Mouse (Mus musculus): ENCODE results near the gene Dhx8. TPM values are rescaled to one million over a fixed set of nuclear protein-coding genes. Genes with fewer than 3 reads are reported as not detected.
A peak's percentile ranks its signal among the peaks of the same experiment; 100 is the strongest.

Dhx8 gene
- polyA plus RNA-seq, 1 experiment from 2014 or later: 36.4 TPM

DNA sequence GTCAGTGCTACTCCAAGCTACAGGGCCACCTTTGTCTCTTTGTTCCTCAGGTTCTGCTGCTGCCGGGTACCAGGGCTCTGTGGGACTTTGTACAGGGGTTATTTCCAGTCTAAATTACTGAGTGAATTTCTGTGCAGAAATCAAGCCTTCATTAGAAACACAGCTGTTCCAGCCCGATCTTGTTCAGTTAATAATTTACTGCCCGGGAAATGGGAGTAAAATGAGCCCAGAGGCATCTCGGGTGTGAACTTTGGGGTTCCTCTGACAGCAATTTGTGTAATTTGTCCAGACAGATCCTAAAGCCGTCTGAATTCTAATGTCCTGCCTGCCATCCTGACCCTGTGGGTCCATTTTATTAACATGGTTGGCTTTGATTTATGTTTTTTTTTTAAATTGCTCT lies 28.6 kb upstream of the Dhx8 start:
- H3K9me3 ChIP-seq (replicated peaks): no peaks in the 10 kb centered on the region
- ATAC-seq (ENCODE audit: insufficient number of reproducible peaks, low FRiP score, low TSS enrichment, low read depth): no peak
- WGBS: 29% methylated on average over 5 of the region's 5 CpGs
- H3K9ac ChIP-seq: no peak overlapping the region
- H3K4me3 ChIP-seq (replicated peaks): no peak overlapping the region
- H3K27ac ChIP-seq (replicated peaks): no peak overlapping the region
- H3K36me3 ChIP-seq: no peaks in the 10 kb centered on the region
- H3K27me3 ChIP-seq: no peaks in the 10 kb centered on the region
- H3K4me1 ChIP-seq: peaks cover 18% of the 10 kb centered on the region; the same call in 1 of the 2 replicates
- H3K4me2 ChIP-seq (replicated peaks): no peak overlapping the region

- 76% methylated on average over 10 of the region's 10 CpGs for WGBS
- H3K4me1 ChIP-seq: peaks cover 6% of the 10 kb centered on the region; the same call in 1 of the 2 replicates
- no peak overlapping the region for H3K4me3 ChIP-seq (replicated peaks)
- 0 out of 2 replicates have a peak, but pooled peaks have one; percentile 19 for ATAC-seq (ENCODE audit: insufficient number of reproducible peaks, low FRiP score, low TSS enrichment, low read depth)
- no peak overlapping the region for H3K4me2 ChIP-seq (replicated peaks)
- H3K36me3 ChIP-seq: no peaks in the 10 kb centered on the region
- no peak overlapping the region for H3K9ac ChIP-seq
- H3K27ac ChIP-seq (replicated peaks): no peak overlapping the region
- no peaks in the 10 kb centered on the region for H3K9me3 ChIP-seq (replicated peaks)
- H3K27me3 ChIP-seq: no peaks in the 10 kb centered on the region
These were observed 25.8 kb upstream of the Dhx8 start for GRCm38 (mm10) chr11:101706764-101707448.

DNA sequence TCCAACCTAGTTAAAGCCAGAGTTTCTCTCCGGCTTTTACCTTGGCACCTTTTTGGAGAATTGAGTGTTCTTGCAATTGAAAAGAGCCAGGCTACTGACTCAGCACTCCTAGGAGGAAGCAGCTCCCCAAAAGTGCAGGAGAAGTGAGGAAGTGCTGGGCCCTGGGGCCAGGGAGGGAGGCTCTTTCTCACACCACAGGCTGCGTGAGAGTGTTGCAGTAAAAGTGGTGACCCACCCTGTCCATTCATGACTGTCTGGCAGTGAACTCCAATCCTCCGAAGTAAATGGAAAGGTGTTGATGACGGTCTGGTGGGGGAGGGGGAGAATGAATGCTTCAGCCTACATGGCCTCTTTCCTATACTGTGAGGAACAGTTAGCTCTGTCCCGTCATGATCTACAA lies 24.2 kb upstream of the Dhx8 start:
- 50% methylated on average over 5 of the region's 5 CpGs for WGBS
- no peaks in the 10 kb centered on the region for H3K36me3 ChIP-seq
- ATAC-seq (ENCODE audit: insufficient number of reproducible peaks, low FRiP score, low TSS enrichment, low read depth): no peak
- no peaks in the 10 kb centered on the region for H3K9me3 ChIP-seq (replicated peaks)
- H3K4me2 ChIP-seq (replicated peaks): no peak overlapping the region
- H3K27ac ChIP-seq (replicated peaks): no peak overlapping the region
- H3K4me3 ChIP-seq (replicated peaks): no peak overlapping the region
- no peak overlapping the region for H3K9ac ChIP-seq
- H3K4me1 ChIP-seq: peaks cover 6% of the 10 kb centered on the region; the same call in 1 of the 2 replicates
- no peaks in the 10 kb centered on the region for H3K27me3 ChIP-seq

- Histone ChIP-seq H3K9ac (no peak overlapping the region), H3K27ac (replicated peaks) (no peak overlapping the region), H3K4me3 (replicated peaks) (no peak overlapping the region), H3K27me3 (no peaks in the 10 kb centered on the region), H3K4me2 (replicated peaks) (no peak overlapping the region), H3K36me3 (no peaks in the 10 kb centered on the region), H3K4me1 (no peaks in the 10 kb centered on the region), H3K9me3 (replicated peaks) (no peaks in the 10 kb centered on the region)
- ATAC-seq (ENCODE audit: insufficient number of reproducible peaks, low FRiP score, low TSS enrichment, low read depth): no peak
- 84% methylated on average over 9 of the region's 9 CpGs for WGBS
These were observed 19.9 kb upstream of the Dhx8 start for GRCm38 (mm10) chr11:101712811-101713210.

DNA sequence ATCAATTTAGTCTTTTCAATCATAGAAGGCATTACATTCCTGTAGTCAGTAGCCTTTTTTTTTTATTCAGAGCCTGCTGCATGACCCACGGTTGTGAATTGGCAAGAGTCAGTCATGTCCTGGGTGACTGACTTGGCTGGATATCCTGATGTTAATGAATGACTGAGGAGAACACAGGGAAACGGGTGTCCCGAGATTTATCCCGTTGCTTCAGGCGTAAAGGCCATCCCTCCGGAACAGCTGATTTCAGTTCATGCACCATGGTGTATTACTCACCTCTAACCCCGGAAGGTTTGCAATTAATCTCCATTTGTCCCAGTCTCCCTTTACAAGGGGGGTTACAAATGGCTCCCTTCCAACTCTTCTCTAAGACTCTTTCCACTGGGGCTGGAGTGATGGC lies 18.7 kb upstream of the Dhx8 start:
- Histone ChIP-seq H3K4me1 (no peaks in the 10 kb centered on the region), H3K4me3 (replicated peaks) (no peak overlapping the region), H3K9ac (no peak overlapping the region), H3K4me2 (replicated peaks) (no peak overlapping the region), H3K27ac (replicated peaks) (no peak overlapping the region), H3K9me3 (replicated peaks) (no peaks in the 10 kb centered on the region), H3K36me3 (no peaks in the 10 kb centered on the region), H3K27me3 (no peaks in the 10 kb centered on the region)
- no peak for ATAC-seq (ENCODE audit: insufficient number of reproducible peaks, low FRiP score, low TSS enrichment, low read depth)
- 76% methylated on average over 7 of the region's 7 CpGs for WGBS

- Histone ChIP-seq H3K4me2 (replicated peaks) (no peak overlapping the region), H3K27ac (replicated peaks) (0 out of 2 replicates have a peak overlapping the region, but pooled peaks have one; percentile 13), H3K4me1 (no peaks in the 10 kb centered on the region), H3K9me3 (replicated peaks) (no peaks in the 10 kb centered on the region), H3K36me3 (no peaks in the 10 kb centered on the region), H3K9ac (no peak overlapping the region), H3K27me3 (no peaks in the 10 kb centered on the region), H3K4me3 (replicated peaks) (no peak overlapping the region)
- ATAC-seq (ENCODE audit: insufficient number of reproducible peaks, low FRiP score, low TSS enrichment, low read depth): peak; percentile 73; the same call in 1 of the 2 replicates
- WGBS: 6% methylated on average over 4 of the region's 4 CpGs
These were observed 14.4 kb upstream of the Dhx8 start for GRCm38 (mm10) chr11:101718324-101718723.

DNA sequence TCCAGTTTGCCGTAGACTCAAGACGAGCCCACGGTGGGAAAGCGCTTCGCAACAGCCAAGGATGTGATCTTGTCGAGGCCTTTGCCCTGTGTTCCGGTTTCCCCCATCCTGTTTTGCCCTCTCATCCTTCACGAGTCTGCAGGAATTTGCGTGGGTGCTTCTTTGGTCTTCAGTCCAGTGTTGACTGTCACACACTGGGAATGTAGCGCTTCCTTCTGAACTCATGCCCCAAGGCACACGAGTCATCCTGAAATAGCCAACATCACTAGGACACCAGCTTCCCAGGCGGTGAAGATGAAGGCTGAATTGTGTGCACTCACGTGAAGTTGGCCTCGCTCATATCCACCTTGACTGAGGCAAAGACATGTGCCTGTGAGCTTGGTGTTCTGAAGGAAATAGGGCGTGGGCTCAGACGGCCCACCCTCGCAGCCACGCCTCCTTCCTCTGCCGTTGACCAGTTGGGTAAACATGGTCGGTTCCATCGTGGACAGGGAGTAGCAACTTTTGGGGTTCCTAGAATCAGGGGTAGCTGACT lies 12.7 kb upstream of the Dhx8 start:
- H3K4me3 ChIP-seq (replicated peaks): no peak overlapping the region
- WGBS: 80% methylated on average over 21 of the region's 21 CpGs

DNA sequence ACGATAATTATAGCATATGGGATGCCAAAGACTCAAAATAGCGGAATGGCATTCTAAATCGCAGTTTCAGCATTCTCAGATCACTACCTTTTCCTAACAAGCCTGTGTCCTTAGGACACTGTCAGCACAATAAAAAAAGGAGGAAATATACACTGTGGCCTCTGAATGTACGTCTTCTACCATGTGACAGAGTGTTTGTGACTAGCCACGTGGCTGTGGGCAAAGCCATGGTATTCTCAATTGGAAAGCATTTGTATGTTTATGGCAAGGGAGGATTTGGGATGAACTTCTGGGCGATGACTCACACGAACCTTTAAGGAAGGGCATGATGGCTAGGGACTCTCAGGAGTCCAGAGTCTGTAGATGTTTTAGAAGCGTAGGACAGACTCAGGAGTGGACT lies 7.7 kb upstream of the Dhx8 start:
- H3K4me2 ChIP-seq (replicated peaks): no peak overlapping the region
- H3K36me3 ChIP-seq: no peaks in the 10 kb centered on the region
- H3K27ac ChIP-seq (replicated peaks): no peak overlapping the region
- H3K4me1 ChIP-seq: no peaks in the 10 kb centered on the region
- H3K9me3 ChIP-seq (replicated peaks): no peaks in the 10 kb centered on the region
- H3K27me3 ChIP-seq: no peaks in the 10 kb centered on the region
- WGBS: 67% methylated on average over 8 of the region's 8 CpGs
- no peak overlapping the region for H3K4me3 ChIP-seq (replicated peaks)
- no peak overlapping the region for H3K9ac ChIP-seq
- ATAC-seq (ENCODE audit: insufficient number of reproducible peaks, low FRiP score, low TSS enrichment, low read depth): no peak

More for the DNA sequence above, 12.7 kb upstream of the Dhx8 start:
- Histone ChIP-seq H3K27me3 (no peaks in the 10 kb centered on the region), H3K9ac (no peak overlapping the region), H3K36me3 (no peaks in the 10 kb centered on the region), H3K4me1 (no peaks in the 10 kb centered on the region), H3K9me3 (replicated peaks) (no peaks in the 10 kb centered on the region), H3K4me2 (replicated peaks) (no peak overlapping the region), H3K27ac (replicated peaks) (no peak overlapping the region)
- no peak for ATAC-seq (ENCODE audit: insufficient number of reproducible peaks, low FRiP score, low TSS enrichment, low read depth)

DNA sequence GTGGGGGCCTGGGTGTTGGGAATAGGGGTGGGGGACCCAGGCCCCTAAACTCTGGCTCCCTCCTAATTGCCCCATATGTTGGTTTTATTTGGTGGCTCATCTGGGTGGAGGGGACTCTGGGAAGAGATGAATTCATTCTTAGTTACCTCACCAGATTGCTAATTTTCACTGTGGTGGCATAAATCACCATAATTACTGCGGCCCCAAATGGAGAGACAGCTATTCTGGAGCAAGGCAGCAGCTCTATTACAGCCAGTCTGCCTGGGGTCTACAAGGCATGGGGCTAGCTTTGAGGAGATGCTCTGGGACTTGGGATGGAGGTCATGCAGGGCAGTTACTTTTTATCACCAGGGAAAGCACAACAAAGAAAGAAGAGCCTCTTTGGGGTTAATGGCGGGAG lies 6.0 kb upstream of the Dhx8 start:
- H3K9me3 ChIP-seq (replicated peaks): no peaks in the 10 kb centered on the region
- no peaks in the 10 kb centered on the region for H3K27me3 ChIP-seq
- H3K4me2 ChIP-seq (replicated peaks): no peak overlapping the region
- no peak overlapping the region for H3K4me3 ChIP-seq (replicated peaks)
- H3K27ac ChIP-seq (replicated peaks): no peak overlapping the region
- WGBS: 53% methylated on average over 2 of the region's 2 CpGs
- H3K9ac ChIP-seq: no peak overlapping the region
- no peaks in the 10 kb centered on the region for H3K4me1 ChIP-seq
- H3K36me3 ChIP-seq: no peaks in the 10 kb centered on the region
- no peak for ATAC-seq (ENCODE audit: insufficient number of reproducible peaks, low FRiP score, low TSS enrichment, low read depth)

DNA sequence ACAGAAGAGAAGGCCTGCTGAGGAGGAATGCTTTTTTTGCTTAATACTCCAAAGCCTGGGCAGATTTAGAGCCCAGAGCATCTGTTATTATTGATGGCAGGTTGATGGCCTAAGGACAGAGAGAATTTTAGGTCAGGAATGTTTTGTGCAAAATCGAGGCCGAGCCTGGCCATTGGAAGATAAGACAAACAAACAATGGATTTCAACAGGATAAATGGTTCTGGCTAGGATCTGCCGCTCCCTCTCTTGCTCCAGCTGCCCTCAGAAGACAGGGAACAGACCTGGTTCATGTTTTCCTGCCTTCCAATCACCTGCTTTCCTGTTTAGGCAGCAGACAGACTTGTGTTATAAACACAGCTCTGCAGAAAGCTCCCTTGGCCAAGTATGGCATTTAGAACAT lies 3.4 kb upstream of the Dhx8 start:
- H3K4me2 ChIP-seq (replicated peaks): no peak overlapping the region
- no peak overlapping the region for H3K9ac ChIP-seq
- peaks cover 8% of the 10 kb centered on the region; the same call in 1 of the 2 replicates for H3K4me1 ChIP-seq
- 62% methylated on average over 3 of the region's 3 CpGs for WGBS
- H3K27ac ChIP-seq (replicated peaks): no peak overlapping the region
- no peaks in the 10 kb centered on the region for H3K27me3 ChIP-seq
- no peaks in the 10 kb centered on the region for H3K9me3 ChIP-seq (replicated peaks)
- ATAC-seq (ENCODE audit: insufficient number of reproducible peaks, low FRiP score, low TSS enrichment, low read depth): no peak
- H3K4me3 ChIP-seq (replicated peaks): no peak overlapping the region
- no peaks in the 10 kb centered on the region for H3K36me3 ChIP-seq

DNA sequence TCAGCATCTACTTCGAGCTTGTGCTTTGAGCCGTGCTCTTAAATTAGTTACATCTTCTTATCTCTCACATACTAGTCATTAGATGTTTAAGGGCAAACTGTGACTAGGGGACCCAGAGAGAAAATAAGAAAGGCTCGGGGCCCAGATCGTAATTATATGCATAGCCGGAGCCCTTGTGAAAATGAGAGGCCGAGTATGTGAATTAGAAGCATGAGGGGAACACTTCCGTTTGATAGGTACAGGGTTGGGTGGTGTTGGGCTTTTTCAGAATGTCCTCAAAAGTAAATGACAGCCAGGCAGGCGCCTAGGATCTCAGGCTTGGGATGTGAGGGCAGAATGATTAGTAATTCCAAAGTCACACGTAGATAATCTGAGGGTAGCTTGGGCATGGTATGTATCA lies 877 bp downstream of the Dhx8 start:
- H3K4me1 ChIP-seq: peaks cover 8% of the 10 kb centered on the region; the same call in 1 of the 2 replicates
- WGBS: 23% methylated on average over 9 of the region's 9 CpGs
- ATAC-seq (ENCODE audit: insufficient number of reproducible peaks, low FRiP score, low TSS enrichment, low read depth): no peak
- peak overlapping the region; percentile 87 for H3K4me3 ChIP-seq (replicated peaks)
- H3K36me3 ChIP-seq: peaks cover 37% of the 10 kb centered on the region
- no peaks in the 10 kb centered on the region for H3K27me3 ChIP-seq
- H3K4me2 ChIP-seq (replicated peaks): peak overlapping the region; percentile 72
- H3K9ac ChIP-seq: peak overlapping the region; percentile 77
- H3K9me3 ChIP-seq (replicated peaks): no peaks in the 10 kb centered on the region
- H3K27ac ChIP-seq (replicated peaks): no peak overlapping the region

GRCm38 (mm10) chr11:101756616-101757015 lies 23.9 kb downstream of the Dhx8 start:
- no peaks in the 10 kb centered on the region for H3K9me3 ChIP-seq (replicated peaks)
- H3K4me2 ChIP-seq (replicated peaks): no peak overlapping the region
- H3K4me3 ChIP-seq (replicated peaks): no peak overlapping the region
- 94% methylated on average over 8 of the region's 8 CpGs for WGBS
- 0 out of 2 replicates have a peak, but pooled peaks cover 4% of the 10 kb centered on the region for H3K4me1 ChIP-seq
- H3K9ac ChIP-seq: no peak overlapping the region
- no peak for ATAC-seq (ENCODE audit: insufficient number of reproducible peaks, low FRiP score, low TSS enrichment, low read depth)
- H3K27me3 ChIP-seq: no peaks in the 10 kb centered on the region
- no peak overlapping the region for H3K27ac ChIP-seq (replicated peaks)
- peaks cover 92% of the 10 kb centered on the region for H3K36me3 ChIP-seq
